Mouse (Mus musculus): Measurements from ENCODE around the gene Tenm4.

Tenm4 gene

DNA sequence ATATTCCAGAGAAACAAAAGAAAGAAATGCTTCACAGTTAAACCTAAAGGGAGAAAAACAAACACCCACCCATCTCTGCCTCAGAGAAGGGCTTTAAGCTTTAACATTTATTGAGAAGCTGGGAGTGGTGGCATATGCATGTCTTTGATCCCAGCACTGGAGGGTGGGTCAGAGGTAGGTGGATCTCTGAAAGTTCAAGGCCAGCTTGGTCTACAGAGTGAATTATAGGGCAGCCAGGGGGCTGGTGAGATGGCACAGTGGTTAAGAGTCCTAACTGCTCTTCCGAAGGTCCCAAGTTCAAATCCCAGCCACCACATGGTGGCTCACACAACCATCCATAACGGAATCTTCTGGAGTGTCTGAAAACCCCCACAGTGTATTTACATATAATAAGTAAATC, 581.7 kb downstream of the Tenm4 start:
- no peak for DNase-seq

DNA sequence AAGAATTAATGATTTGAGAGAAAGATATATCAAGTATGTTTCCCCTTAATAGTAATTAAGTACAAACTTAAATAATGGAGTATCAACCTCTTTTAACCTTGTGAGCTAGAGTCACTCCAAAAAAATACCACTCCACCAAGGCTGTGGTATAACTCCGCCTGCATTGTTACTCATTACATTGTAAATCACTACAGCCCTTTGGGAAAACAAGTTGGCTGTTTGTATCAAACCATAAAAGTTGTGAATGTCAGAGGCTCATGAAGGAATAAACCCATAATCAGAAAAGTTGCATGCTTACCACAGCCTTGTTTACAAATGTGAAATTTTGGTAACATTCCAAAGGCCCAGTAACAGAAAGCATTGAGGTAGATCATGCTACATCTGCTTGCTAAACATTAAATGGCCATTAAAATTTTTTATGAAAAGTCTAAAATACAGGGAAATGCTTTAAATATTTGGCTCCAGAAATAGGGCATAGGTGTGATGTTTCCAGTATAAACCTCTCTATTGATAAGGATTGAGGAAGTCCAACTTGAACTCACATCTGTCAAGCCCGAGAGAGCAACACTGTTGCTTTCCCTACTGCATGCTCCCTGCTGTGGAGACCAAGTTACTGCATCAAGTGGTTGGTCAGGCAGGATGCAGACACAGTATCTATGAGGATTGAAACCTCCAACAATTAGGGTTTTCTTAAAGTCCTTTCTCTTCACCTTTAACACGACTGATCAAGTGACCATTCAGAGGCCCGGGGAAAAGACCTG, 582.5 kb downstream of the Tenm4 start:
- no peak for DNase-seq

DNA sequence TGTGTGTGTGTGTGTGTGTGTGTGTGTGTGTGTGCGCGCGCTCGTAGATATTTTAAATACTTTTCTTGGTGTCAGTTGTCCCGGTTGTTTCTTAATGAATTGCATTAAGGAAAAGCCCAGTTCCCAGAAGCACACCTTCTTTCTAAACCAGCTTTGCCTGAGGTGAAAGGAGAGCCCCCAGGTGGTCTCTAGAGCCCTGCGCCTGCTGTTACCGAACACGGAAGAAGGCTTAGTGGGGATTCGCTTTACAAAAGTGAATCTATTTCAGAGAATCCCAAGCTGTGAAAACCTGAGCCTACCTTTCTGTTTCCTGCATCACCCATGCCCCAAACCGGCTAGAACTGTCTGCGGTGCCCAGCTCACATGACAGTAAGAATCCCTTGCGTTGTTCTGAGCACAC, 583.1 kb downstream of the Tenm4 start:
- DNase-seq = no peak

DNA sequence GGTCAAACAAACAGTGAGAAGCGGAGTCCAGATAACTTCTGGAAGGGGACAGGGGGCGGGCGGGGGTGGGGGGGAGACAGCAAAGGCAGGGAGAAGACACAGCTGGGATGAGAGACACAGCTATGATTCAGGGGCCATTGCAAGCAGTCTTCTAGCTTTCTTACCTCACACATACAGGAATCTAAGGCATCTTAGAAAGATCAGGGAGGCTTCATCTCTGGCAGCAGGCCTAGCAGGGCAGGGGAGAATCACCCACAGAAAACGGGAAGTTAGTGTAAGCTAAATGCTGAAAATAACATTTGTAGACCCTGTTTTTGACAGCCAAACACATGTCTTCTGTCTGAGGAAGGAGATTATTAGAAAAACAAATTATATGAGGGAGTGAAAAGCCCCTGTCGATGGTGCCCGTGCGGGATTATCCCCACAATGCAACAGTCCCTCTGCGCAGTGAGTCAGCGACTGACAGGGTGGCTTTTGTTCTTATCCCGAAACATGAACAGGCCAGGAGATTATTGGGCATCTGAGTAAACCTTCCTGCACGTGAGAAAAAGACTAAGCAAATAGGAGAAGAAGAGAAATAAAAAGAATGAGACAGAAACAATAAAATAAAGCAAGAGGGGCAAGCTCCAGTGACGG, 584.5 kb downstream of the Tenm4 start:
- DNase-seq = no peak

DNA sequence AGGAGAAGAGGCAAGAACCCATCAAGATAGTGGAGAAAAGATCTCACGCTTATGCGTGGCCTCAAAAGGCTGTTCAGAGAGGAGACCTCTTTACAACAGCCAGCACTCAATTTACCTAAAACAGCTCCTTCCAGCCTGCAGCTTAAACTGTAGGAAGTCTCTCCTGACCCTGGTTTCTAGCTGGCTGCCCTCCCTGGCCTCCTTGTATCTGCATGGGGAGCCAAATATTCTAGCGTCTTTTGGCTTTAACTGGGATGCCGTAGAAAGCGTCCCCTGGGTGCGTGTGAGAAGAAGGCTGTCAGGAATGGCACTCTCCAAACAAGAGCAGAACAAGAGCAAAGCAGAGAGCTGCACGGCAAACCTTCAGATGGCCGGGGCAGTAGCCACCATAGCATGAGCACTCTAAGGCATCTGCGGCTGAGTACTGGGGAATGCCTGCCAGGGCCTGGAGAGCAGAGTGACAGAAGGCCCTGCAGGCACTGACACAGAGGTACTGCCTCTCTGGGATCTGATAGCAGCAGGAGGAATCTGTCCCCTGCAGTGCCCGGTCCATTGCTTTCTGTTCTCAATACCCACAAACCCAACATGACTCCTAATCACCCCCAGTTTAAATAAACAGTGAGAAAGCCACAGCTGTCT, 585.2 kb downstream of the Tenm4 start:
- DNase-seq = no peak

DNA sequence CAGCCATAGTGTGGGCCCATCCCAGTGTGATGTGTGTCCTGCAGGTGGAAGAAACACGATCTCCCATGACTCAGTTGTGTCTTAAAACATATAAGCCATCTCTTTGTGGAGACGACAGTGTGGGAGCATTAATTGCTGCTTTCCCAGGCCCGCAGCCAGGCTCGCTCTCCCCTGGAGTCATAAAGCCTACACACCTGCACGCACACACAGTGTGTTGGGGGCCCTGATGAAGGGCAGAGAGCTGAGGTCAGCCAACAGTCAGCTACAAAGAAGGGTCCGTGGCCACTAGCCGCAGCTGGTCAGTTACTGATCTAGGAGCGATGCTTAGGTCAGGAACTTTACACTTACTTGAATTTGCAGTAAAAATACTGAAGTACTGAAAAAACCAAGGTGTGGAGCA, 586.0 kb downstream of the Tenm4 start:
- DNase-seq = no peak

DNA sequence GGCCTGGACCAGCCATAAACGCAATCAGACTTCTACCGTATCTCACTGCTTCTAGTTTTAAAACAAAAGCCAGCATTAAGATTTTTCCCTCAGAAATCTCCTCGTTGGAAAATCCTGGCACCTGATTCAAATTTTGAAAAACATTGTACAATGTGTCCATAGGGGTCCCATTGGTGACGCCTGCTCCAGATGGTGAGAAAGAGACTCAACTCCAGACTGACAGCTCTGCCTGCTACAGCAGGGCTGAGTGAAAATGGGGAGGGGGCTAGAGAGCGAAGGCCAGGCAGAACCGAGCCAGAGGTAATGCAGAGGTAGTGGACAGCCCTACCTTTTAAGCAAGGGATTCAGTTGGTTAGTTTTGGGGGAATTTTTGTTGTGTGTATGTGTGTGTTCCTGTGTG, 589.2 kb downstream of the Tenm4 start:
- DNase-seq = no peak

DNA sequence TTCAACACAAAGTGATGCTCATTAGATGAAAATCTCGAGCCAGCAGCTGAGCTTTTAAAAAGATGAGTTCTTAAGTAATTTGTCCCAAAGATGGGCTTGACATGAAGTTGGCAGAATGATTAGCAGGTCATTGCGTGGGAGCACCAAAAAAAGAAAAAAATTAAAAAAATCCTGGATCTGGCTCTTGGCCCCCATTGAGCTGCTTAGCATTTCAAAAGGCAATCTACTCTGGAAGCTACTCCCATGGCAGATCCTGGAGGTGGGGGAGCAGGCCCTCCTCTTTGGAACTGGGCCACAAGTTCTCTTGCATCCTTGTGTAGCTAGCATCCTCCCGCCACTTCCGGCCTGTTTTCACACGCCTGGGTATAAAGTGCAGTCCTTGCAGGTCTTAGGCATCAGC, 590.1 kb downstream of the Tenm4 start:
- DNase-seq = no peak

DNA sequence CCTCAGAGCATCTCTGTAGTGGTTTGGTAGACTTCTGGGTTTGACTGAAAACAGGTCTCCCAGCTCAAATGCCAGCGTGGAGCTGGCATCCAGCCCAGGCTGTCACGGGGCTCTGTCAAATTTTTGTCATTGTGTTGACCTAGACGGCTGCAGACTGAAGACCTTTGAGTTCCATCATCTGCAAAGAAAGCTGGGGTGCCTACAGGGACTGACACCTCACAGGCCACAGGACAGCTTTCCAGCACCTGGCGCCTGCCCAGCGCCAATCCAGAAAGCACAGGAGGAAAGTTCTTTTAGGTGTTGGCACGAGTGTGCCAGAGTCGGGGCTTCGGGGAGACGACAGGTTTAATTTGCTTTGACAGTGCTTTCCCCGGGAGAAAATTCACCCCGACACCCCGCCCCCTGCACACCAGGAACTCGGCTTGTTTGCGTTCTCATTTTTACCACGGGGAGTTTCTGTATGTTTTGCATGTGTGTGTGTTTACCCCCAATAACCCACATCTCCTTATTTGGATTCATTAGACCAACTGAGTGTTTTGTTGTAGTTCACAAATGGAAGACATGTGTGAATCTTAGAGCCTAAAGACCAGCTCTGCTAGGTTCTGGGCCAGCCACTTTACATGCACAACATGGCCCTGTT, 594.4 kb downstream of the Tenm4 start:
- peak; percentile 41 for DNase-seq

DNA sequence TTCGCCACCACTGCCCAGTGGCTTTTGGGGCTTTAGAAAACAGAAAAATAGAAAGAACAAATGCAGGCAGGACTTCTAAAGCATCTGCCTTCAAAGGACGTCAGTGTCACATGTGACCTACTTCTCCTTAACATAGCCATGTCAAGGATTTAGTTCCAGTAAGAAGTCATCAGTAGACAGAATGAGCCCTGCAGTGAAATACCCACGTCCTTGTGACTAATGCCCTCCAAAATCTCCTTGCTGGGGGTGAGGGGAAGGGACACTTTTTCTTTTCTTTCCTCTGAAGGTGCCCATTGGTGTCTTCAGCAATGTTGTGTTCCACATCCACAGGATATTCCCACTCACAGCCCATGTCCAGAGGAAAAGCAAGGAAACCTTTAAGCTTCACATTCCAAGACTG, 596.0 kb downstream of the Tenm4 start:
- no peak for DNase-seq

DNA sequence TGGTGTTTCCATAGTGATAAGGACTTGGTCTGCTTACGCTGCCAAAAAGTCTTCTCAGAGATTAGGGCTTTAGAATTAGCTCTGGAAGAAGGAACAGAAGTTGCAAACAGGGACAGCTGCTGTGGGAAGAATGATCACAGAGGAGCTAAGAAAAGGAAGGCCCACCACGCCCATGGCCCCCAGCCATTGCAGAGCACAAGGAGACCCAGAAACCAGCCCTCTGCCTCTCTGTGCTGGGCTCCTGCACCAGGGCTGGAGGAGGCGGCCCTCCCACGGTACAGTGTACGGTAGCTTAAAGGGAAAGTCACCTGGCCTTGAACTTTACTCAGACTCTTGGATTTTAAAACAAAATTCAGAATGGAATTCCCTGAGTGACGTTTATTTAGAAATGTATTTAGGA, 597.7 kb downstream of the Tenm4 start:
- DNase-seq = no peak

DNA sequence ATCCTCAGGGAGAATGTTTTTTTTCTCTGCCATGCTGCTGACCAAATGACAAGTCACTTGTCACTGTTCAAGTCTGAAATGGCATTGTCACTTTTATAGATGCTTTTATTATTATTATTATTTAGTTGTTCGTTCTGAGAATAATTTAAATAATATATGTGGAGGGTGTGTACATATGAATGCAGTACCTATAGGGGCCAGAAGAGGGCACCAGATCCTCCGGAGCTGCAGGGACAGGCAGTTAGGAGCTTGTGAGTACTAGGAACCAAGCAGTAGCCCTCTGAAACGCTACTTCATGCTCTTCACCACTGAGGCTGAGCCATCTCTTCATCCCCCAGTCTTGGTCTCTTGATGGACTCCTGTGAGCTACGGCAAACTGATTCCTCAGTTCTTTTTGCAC, 598.7 kb downstream of the Tenm4 start:
- no peak for DNase-seq

DNA sequence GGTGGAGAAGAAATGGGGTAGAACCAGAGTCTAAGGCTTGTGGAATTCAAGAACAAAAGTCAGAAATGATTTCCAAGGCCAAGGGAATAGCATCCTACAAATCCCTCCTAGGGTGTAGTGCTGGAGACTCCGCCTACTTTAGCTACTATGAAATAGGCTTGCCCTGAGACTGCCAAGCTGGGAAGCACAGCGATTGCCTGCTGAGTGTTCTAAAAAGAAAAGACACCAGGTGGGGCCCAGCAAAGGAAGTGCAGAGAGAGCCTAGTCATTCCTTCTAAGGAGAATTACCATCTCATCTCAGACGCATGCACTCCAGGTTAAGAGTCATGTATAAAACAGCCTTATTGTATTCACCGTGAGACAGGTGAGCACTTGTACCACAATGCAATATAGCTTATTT, 601.9 kb downstream of the Tenm4 start:
- DNase-seq = no peak

DNA sequence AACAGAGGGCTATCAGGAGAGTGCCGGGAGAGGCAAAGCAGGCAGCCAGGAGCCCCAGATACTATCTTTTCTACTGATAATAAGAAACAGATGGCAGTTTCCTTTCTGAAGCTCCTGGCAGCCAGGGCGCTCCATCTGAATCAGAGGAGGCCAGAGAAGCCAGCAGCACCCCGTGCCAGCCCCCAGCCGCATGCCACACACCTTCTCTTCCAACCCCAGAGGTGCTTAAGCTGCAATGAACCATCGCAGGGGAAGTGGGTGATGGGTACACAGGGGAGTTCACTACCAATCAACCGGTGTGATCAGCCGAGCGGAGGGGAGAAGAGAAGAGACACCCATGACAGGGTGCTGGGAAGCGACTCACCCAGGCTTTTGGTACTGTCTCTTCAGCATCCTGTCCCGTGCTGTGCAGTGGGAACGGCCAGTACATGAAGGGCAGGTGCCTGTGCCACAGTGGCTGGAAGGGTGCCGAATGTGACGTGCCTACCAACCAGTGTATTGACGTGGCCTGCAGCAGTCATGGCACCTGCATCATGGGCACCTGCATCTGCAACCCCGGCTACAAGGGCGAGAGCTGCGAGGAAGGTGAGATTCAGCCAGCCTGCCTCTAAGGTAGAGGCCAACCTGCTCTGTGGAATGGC, 602.7 kb downstream of the Tenm4 start:
- DNase-seq = no peak

DNA sequence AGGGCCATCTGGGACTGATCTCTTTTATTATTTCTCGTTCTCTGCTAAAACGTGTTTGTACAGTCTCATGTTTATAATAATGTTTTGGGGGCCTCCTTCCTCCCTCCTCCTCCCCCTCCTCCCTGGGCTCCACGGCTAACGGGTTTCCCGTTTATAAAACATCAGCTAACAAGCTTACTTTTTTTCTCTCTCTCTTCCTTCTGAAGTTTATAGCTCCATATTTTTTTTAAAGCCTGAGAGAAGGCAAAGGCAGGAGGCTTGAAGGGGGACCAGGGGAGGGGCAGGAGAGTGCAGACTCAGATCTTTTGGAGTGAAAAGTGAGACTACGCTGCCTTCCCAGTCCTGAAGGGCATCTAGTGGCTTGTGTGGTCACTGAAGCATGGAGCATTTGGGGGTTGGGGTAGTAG, 604.0 kb downstream of the Tenm4 start:
- DNase-seq = peak; percentile 41

DNA sequence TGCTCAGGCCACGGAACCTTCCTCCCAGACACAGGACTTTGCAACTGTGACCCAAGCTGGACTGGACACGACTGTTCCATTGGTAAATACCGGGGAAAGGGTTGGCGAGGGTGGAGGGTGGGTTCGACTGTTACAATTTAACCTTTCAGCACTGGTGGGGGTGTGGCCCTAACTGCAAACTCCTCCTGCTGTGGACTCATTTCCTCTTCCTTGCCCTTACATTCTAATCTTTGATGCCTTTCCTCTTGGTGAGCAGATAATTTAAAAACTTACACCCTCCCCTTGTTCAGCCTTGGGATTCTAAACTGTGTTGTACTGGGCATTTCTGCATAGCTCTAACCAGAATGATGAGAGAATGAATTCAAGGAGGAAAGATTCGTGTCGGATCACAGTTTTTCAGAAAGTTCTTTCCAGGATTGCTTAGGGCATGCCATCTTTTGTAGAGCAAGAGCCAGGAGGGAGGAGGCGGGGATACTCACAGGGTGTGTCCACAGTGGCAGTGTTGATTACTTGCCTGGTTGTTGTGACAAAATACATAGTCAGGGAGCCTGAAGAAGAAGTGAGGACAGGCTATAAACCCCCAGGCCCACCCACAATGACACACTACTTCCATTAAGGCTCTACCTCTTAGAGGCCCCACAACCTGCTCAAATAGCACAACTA, 607.0 kb downstream of the Tenm4 start:
- no peak for DNase-seq

DNA sequence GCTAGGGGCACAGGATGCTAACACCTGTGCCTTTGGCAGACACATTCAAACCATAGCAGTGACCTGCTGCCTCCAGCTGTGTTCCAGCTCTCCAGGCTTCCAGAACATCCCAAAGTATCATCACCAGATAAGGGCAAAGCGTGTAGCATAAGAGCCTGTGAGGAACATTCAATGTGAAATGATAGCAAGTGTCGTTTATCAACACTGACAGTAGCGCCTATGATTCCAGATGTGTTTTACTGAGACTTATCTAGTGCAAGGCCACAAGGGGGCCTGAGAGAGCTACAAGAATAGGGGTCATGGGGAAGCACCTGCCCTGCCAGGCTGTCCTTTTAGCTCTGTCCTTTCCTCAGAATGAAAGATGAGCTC, 607.5 kb downstream of the Tenm4 start:
- peak; percentile 53 for DNase-seq

DNA sequence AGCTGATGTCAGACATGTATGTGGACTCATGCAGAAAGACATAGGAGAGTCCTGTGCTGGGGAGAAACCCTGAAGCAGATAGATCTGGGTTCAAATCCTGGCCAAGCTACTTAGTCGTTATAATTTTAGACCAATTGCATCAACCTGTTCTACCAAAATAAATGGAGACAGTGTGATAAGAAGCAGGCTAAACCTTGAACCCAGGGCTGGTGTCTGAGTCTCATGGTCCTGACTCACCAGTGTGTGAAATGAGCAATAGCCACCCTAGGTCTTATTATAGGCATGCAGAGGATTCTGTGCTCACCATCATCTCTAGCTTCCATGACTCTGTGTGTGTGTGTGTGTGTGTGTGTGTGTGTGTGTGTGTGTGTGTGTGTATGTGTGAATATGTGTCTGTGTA, 609.5 kb downstream of the Tenm4 start:
- no peak for DNase-seq

DNA sequence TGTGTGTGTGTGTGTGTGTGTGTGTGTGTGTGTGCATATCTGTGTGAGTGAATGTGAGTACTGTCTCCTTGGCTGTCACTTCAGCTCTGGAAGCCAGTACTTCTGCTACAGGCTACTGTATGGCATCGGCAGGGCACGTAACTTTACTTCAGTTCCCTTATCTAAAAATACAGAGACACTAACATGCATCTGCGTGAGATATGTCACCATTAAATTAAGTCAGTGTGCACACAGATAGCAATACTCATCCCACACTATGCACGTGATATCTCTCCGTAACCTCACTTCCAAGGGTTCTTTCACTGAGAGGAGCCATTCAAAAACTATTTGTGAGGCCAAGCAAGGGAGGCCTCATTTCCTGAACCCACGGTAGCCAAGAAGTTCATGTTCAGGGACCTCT, 610.0 kb downstream of the Tenm4 start:
- DNase-seq = no peak

DNA sequence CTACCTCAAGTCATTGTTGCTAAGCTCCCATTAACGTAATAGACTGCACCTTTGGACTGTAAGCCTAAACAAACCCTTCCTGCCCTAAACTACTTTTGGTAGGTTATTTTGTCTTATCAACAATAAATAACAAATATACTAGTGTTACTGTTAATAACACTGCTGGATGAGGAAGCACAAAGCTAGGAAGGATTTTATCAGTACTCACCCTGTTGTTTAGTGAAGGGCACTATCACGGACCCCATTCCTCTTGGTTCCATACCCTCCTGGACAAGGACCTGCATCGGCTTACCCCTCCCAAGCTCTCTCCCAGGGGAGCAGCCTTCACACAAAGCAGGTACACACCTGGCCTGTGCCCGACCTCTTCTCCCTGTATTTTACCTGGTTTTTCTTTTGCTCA, 611.6 kb downstream of the Tenm4 start:
- DNase-seq = no peak

DNA sequence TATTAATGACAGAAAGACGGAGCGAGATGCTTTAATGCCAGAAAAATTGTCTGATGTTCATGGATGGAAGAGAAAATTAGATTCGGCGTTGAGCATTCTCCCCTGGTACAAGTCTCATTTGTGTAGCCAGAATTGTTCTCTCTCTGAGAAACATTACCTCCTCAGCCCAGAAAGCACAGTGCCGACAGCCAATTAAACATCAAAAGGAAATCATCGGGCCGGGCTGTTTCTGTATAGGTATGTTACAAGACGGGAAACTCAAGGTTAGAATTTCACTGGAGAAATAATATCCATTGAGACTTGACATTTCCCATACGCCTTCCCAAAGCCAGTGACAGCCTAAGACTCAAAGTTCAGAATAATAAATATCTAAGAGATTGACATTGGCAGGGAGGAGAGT, 614.8 kb downstream of the Tenm4 start:
- no peak for DNase-seq

DNA sequence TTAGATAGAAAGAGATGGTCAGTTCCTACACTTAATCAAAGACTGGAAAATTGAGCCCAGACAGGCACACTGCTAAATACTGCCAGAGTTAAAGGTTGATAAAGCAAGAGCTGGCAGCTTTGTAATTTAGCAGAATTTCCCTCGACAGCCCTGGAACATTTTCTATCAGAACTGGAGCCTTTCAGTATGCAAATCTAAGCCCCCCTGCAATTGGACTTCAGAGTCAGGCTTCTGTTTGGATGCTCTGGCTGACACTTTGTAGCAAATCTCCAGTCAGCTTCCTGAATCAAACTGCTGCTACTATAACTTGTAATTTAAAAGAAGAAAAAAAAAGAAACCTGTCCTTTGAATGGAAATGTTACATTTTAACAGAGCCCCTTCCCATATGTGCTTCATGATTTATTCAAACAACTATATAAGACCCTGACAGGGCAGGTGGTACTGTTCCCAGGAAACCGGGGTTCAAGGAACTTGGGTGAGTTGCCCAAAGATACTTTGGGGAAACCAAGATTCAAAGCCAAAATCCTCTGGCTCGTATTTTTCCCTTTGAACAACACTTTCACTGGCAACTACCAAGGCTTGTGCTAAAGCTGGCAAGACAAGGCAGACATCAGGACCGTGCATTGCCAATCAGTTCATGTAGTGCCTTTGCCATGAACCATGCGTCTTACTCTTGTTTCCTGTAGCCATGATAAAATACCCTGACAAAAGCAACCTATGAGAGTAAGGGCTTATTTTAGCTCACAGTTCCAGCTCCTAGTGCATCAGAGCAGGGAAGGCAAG, 615.4 kb downstream of the Tenm4 start:
- no peak for DNase-seq

All from retina, postnatal 1 day (tissue).